ENCODE assay signal across 8 mouse cellular contexts in the genomic region with DNA sequence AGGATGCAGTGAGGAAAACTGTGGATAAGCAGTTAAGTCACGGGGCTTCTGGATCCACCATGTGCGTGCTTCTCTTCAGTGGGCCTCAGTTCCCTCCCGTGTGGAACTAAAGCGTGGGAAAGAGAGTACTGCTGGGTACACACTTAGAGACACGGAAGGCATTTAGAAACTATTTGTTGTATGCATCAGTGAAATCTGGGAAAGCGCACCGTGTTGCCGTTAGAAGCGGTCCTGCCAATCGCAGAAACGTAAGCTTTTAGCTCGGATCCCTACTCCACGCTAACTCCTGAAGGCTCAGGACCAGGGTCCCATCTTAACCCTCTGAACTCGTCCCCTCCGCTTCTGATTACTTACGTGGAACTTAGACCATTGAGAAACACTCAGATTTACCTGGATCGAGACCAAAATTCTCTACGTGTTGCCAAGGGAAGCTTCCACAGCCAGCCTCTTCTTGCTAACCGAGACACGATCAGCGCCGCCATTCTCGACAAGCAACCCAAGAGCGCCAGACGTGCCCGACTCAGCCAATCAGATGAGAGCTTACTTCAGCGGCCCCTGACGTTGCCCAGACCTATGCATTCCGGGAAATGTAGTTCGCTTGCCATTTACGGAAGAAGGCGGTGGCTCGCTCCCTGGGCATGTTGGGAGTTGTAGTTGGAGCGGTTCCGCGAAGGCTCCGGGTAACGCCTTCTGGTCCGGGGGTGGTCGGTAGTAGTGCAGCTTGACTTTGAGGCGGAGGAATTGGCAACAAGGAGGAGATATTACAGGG. TPM values are rescaled to one million over a fixed set of nuclear protein-coding genes. Genes with fewer than 3 reads are reported as not detected.
DNase-seq lines count a peak whose midpoint lies in the region; ATAC-seq and TF ChIP-seq lines count a peak whose summit lies in the region.

A gene (minus strand): TSS at position 522 of the 769 bp plus-strand sequence.
A gene (plus strand): TSS at position 605 of the 769 bp plus-strand sequence.

- TF ChIP-seq EP300 in lung, postnatal 0 days (IDR thresholded peaks at IDR 0.05), result no peak

- ATAC-seq in frontal cortex, adult (ENCODE audit: low TSS enrichment), result peak; percentile 95
- ATAC-seq in lung, postnatal 0 days, result peak; percentile 100

- peak; percentile 96 for DNase-seq in MN1 (ENCODE audit: low spot score)
- peak; percentile 97 for DNase-seq in cerebellum, adult 9-10 months
- peak; percentile 93 for DNase-seq in hindbrain, embryonic 10.5 days (ENCODE audit: low spot score)
- DNase-seq in layer of hippocampus, adult 9-11 months, result peak; percentile 98
- DNase-seq in lung, postnatal 0 days (ENCODE audit: low spot score), result peak; percentile 99
- peak; percentile 79 for DNase-seq in ovary, postnatal 14 days (ENCODE audit: low spot score)
- DNase-seq in thymus, postnatal 14 days, result peak; percentile 94

- peak within 1 kb of the TSS; percentile 74 for H3K9ac ChIP-seq in lung, postnatal 0 days (replicated peaks; ENCODE audit: low read depth)

- peaks cover 47% of the 10 kb centered on the region for H3K36me3 ChIP-seq in hindbrain, embryonic 10.5 days
- H3K36me3 ChIP-seq in lung, postnatal 0 days (ENCODE audit: insufficient read depth, low read length), result no peaks in the 10 kb centered on the region

- no peaks in the 10 kb centered on the region for H3K9me3 ChIP-seq in hindbrain, embryonic 10.5 days
- H3K9me3 ChIP-seq in lung, postnatal 0 days (ENCODE audit: low read length), result no peaks in the 10 kb centered on the region

- no peak for TF ChIP-seq CTCF in lung, postnatal 0 days (IDR thresholded peaks at IDR 0.05)

- H3K27me3 ChIP-seq in hindbrain, embryonic 10.5 days (ENCODE audit: insufficient read depth, poor library complexity, severe bottlenecking), result no peaks in the 10 kb centered on the region
- H3K27me3 ChIP-seq in lung, postnatal 0 days (replicated peaks; ENCODE audit: insufficient read depth, low read length), result no peaks in the 10 kb centered on the region

- peaks cover 28% of the 10 kb centered on the region for H3K4me1 ChIP-seq in hindbrain, embryonic 10.5 days (replicated peaks)
- H3K4me1 ChIP-seq in lung, postnatal 0 days (ENCODE audit: insufficient read depth, low read depth, low read length), result peaks cover 7% of the 10 kb centered on the region; the same call in 1 of the 2 replicates

- H3K4me2 ChIP-seq in lung, postnatal 0 days (replicated peaks; ENCODE audit: low read depth, low read length), result peak within 1 kb of the TSS; percentile 85

- under 1% methylated on average over 41 of the region's 41 CpGs for WGBS in hindbrain, embryonic 10.5 days
- 0% methylated on average over 41 of the region's 41 CpGs for WGBS in lung, postnatal 0 days

- peak within 1 kb of the TSS; percentile 91 for H3K27ac ChIP-seq in hindbrain, embryonic 10.5 days
- H3K27ac ChIP-seq in lung, postnatal 0 days (ENCODE audit: low read length), result peak within 1 kb of the TSS; percentile 17; the same call in 1 of the 2 replicates

- H3K4me3 ChIP-seq in hindbrain, embryonic 10.5 days, result peak within 1 kb of the TSS; percentile 74
- H3K4me3 ChIP-seq in lung, postnatal 0 days (ENCODE audit: low read depth, low read length), result peak within 1 kb of the TSS; percentile 75

RNA-seq across cellular contexts. Expression of the first gene that starts in this region (rescaled TPM):
- polyA plus RNA-seq in hindbrain, embryonic 10.5 days (2016; fragmentation: Nextera tagmentation; extraction: Ambion mirVana), result 74.8 and 77.1 TPM in 2 replicates
- 30.6 and 31.8 TPM in 2 replicates for polyA plus RNA-seq in lung, postnatal 0 days (2015; fragmentation: Nextera tagmentation; extraction: Ambion mirVana)

RNA-seq across cellular contexts. Expression of the second gene that starts in this region (rescaled TPM):
- 10.4 and 10.8 TPM in 2 replicates for polyA plus RNA-seq in hindbrain, embryonic 10.5 days (2016; fragmentation: Nextera tagmentation; extraction: Ambion mirVana)
- 4.7 and 4.8 TPM in 2 replicates for polyA plus RNA-seq in lung, postnatal 0 days (2015; fragmentation: Nextera tagmentation; extraction: Ambion mirVana)

Comparison
In these comparisons a context has a peak if more than half of its experiments do, and no peak if none do; other contexts are left out.
1. Peak in every context shown above with its lines: DNase-seq, ATAC-seq, H3K4me3 ChIP-seq and H3K27ac ChIP-seq.